Mouse (Mus musculus): Measurements from ENCODE around the gene Asb2. TPM values are rescaled to one million over a fixed set of nuclear protein-coding genes. Genes with fewer than 3 reads are reported as not detected.

Gene Asb2
- polyA plus RNA-seq, 1 experiment from 2014 or later = 2.1 TPM

GRCm38 (mm10) chr12:103370861-103371260 is 15.1 kb upstream of the Asb2 start:
- H3K27ac ChIP-seq = no peak overlapping the region
- 88% methylated on average over 4 of the region's 4 CpGs for WGBS (ENCODE audit: missing documents)
- H3K79me2 ChIP-seq (ENCODE audit: inconsistent target) = no peaks in the 10 kb centered on the region
- H3K36me3 ChIP-seq (ENCODE audit: inconsistent target) = no peaks in the 10 kb centered on the region
- H3K4me3 ChIP-seq (ENCODE audit: inconsistent target) = no peak overlapping the region

- Histone ChIP-seq H3K79me2 (ENCODE audit: inconsistent target) (no peaks in the 10 kb centered on the region), H3K36me3 (ENCODE audit: inconsistent target) (no peaks in the 10 kb centered on the region), H3K4me3 (ENCODE audit: inconsistent target) (no peak overlapping the region), H3K27ac (no peak overlapping the region)
- WGBS (ENCODE audit: missing documents) = 61% methylated on average over 2 of the region's 2 CpGs
Observed at GRCm38 (mm10) chr12:103368777-103369176, 13.0 kb upstream of the Asb2 start.

GRCm38 (mm10) chr12:103368326-103368669 is 12.5 kb upstream of the Asb2 start:
- WGBS (ENCODE audit: missing documents) = 73% methylated on average over 7 of the region's 7 CpGs
- no peak overlapping the region for H3K4me3 ChIP-seq (ENCODE audit: inconsistent target)
- no peak overlapping the region for H3K27ac ChIP-seq
- H3K36me3 ChIP-seq (ENCODE audit: inconsistent target) = no peaks in the 10 kb centered on the region
- no peaks in the 10 kb centered on the region for H3K79me2 ChIP-seq (ENCODE audit: inconsistent target)

- Histone ChIP-seq H3K27ac (no peak overlapping the region), H3K4me3 (ENCODE audit: inconsistent target) (no peak overlapping the region), H3K36me3 (ENCODE audit: inconsistent target) (no peaks in the 10 kb centered on the region), H3K79me2 (ENCODE audit: inconsistent target) (no peaks in the 10 kb centered on the region)
- 31% methylated on average over 18 of the region's 18 CpGs for WGBS (ENCODE audit: missing documents)
Observed at GRCm38 (mm10) chr12:103367620-103368325, 12.0 kb upstream of the Asb2 start.

- Histone ChIP-seq H3K27ac (no peak overlapping the region), H3K4me3 (ENCODE audit: inconsistent target) (no peak overlapping the region), H3K36me3 (ENCODE audit: inconsistent target) (no peaks in the 10 kb centered on the region), H3K79me2 (ENCODE audit: inconsistent target) (no peaks in the 10 kb centered on the region)
- WGBS (ENCODE audit: missing documents) = 86% methylated on average over 2 of the region's 2 CpGs
Observed at GRCm38 (mm10) chr12:103367171-103367570, 11.4 kb upstream of the Asb2 start.

GRCm38 (mm10) chr12:103362336-103362735 is 6.5 kb upstream of the Asb2 start:
- Histone ChIP-seq H3K4me3 (ENCODE audit: inconsistent target) (no peak overlapping the region), H3K27ac (no peak overlapping the region), H3K36me3 (ENCODE audit: inconsistent target) (no peaks in the 10 kb centered on the region), H3K79me2 (ENCODE audit: inconsistent target) (no peaks in the 10 kb centered on the region)
- WGBS (ENCODE audit: missing documents) = 80% methylated on average over 3 of the region's 3 CpGs

- Histone ChIP-seq H3K36me3 (ENCODE audit: inconsistent target) (no peaks in the 10 kb centered on the region), H3K79me2 (ENCODE audit: inconsistent target) (no peaks in the 10 kb centered on the region), H3K27ac (no peak overlapping the region), H3K4me3 (ENCODE audit: inconsistent target) (no peak overlapping the region)
- WGBS (ENCODE audit: missing documents) = 88% methylated on average over 17 of the region's 17 CpGs
Observed at GRCm38 (mm10) chr12:103361539-103362307, 5.9 kb upstream of the Asb2 start.

GRCm38 (mm10) chr12:103360812-103361211 is 5.0 kb upstream of the Asb2 start:
- H3K4me3 ChIP-seq (ENCODE audit: inconsistent target) = no peak overlapping the region
- H3K36me3 ChIP-seq (ENCODE audit: inconsistent target) = no peaks in the 10 kb centered on the region
- no peak overlapping the region for H3K27ac ChIP-seq
- whole genome bisulfite sequencing (ENCODE audit: missing documents) = 82% methylated on average over 8 of the region's 8 CpGs
- no peaks in the 10 kb centered on the region for H3K79me2 ChIP-seq (ENCODE audit: inconsistent target)

- Histone ChIP-seq H3K27ac (no peak overlapping the region), H3K4me3 (ENCODE audit: inconsistent target) (no peak overlapping the region), H3K79me2 (ENCODE audit: inconsistent target) (no peaks in the 10 kb centered on the region), H3K36me3 (ENCODE audit: inconsistent target) (no peaks in the 10 kb centered on the region)
- 93% methylated on average over 4 of the region's 4 CpGs for WGBS (ENCODE audit: missing documents)
Observed at GRCm38 (mm10) chr12:103358951-103359801, 3.4 kb upstream of the Asb2 start.

GRCm38 (mm10) chr12:103358216-103358615 is 2.4 kb upstream of the Asb2 start:
- Histone ChIP-seq H3K79me2 (ENCODE audit: inconsistent target) (no peaks in the 10 kb centered on the region), H3K4me3 (ENCODE audit: inconsistent target) (no peak overlapping the region), H3K36me3 (ENCODE audit: inconsistent target) (no peaks in the 10 kb centered on the region), H3K27ac (no peak overlapping the region)
- WGBS (ENCODE audit: missing documents) = 84% methylated on average over 8 of the region's 8 CpGs

GRCm38 (mm10) chr12:103356415-103356748 is 581 bp upstream of the Asb2 start:
- no peak overlapping the region for H3K4me3 ChIP-seq (ENCODE audit: inconsistent target)
- H3K27ac ChIP-seq = no peak overlapping the region
- no peaks in the 10 kb centered on the region for H3K36me3 ChIP-seq (ENCODE audit: inconsistent target)
- no peaks in the 10 kb centered on the region for H3K79me2 ChIP-seq (ENCODE audit: inconsistent target)
- 92% methylated on average over 4 of the region's 4 CpGs for WGBS (ENCODE audit: missing documents)

- WGBS (ENCODE audit: missing documents) = 18% methylated on average over 5 of the region's 5 CpGs
- Histone ChIP-seq H3K36me3 (ENCODE audit: inconsistent target) (no peaks in the 10 kb centered on the region), H3K79me2 (ENCODE audit: inconsistent target) (no peaks in the 10 kb centered on the region), H3K27ac (no peak overlapping the region), H3K4me3 (ENCODE audit: inconsistent target) (no peak overlapping the region)
Observed at GRCm38 (mm10) chr12:103353538-103353937, 2.3 kb downstream of the Asb2 start.

- Histone ChIP-seq H3K36me3 (ENCODE audit: inconsistent target) (no peaks in the 10 kb centered on the region), H3K27ac (no peak overlapping the region)
- 92% methylated on average over 6 of the region's 6 CpGs for WGBS (ENCODE audit: missing documents)
Observed at GRCm38 (mm10) chr12:103352735-103353134, 3.1 kb downstream of the Asb2 start.

GRCm38 (mm10) chr12:103348506-103348905 is 7.3 kb downstream of the Asb2 start:
- Histone ChIP-seq H3K27ac (no peak overlapping the region), H3K79me2 (ENCODE audit: inconsistent target) (no peaks in the 10 kb centered on the region), H3K4me3 (ENCODE audit: inconsistent target) (no peak overlapping the region), H3K36me3 (ENCODE audit: inconsistent target) (no peaks in the 10 kb centered on the region)
- 0% methylated on average over 3 of the region's 3 CpGs for WGBS (ENCODE audit: missing documents)

More at GRCm38 (mm10) chr12:103352735-103353134, 3.1 kb downstream of the Asb2 start:
- Histone ChIP-seq H3K79me2 (ENCODE audit: inconsistent target) (no peaks in the 10 kb centered on the region), H3K4me3 (ENCODE audit: inconsistent target) (no peak overlapping the region)

- Histone ChIP-seq H3K36me3 (ENCODE audit: inconsistent target) (no peaks in the 10 kb centered on the region), H3K27ac (no peak overlapping the region), H3K79me2 (ENCODE audit: inconsistent target) (no peaks in the 10 kb centered on the region), H3K4me3 (ENCODE audit: inconsistent target) (no peak overlapping the region)
- 78% methylated on average over 5 of the region's 5 CpGs for WGBS (ENCODE audit: missing documents)
Observed at GRCm38 (mm10) chr12:103347406-103347805, 8.4 kb downstream of the Asb2 start.
